Mouse (Mus musculus): ENCODE measurements at regions not wholly inside any gene's neighbourhood (a gene's known extent, or its start where the extent isn't known, plus 50 kb on each side); places are given as distances from the start of the nearest gene placed in this dataset.

- Histone ChIP-seq H3K4me2 (replicated peaks) (no peak overlapping the region), H3K9me3 (no peaks in the 10 kb centered on the region), H3K27me3 (no peaks in the 10 kb centered on the region), H3K36me3 (no peaks in the 10 kb centered on the region), H3K4me1 (replicated peaks) (0 out of 2 replicates have a peak, but pooled peaks cover 7% of the 10 kb centered on the region), H3K27ac (no peak overlapping the region), H3K4me3 (replicated peaks) (no peak overlapping the region), H3K9ac (replicated peaks) (0 out of 2 replicates have a peak overlapping the region, but pooled peaks have one; percentile 1)
- WGBS: 62% methylated on average over 6 of the region's 6 CpGs
- ATAC-seq: no peak
These were observed 308.8 kb upstream of the Castor2 start for GRCm38 (mm10) chr5:133790726-133791125.

GRCm38 (mm10) chr5:133788006-133788405 is 311.5 kb upstream of the Castor2 start:
- H3K9ac ChIP-seq (replicated peaks): no peak overlapping the region
- ATAC-seq: no peak
- H3K9me3 ChIP-seq: no peaks in the 10 kb centered on the region
- H3K27me3 ChIP-seq: no peaks in the 10 kb centered on the region
- no peak overlapping the region for H3K4me3 ChIP-seq (replicated peaks)
- H3K4me2 ChIP-seq (replicated peaks): no peak overlapping the region
- 0 out of 2 replicates have a peak, but pooled peaks cover 7% of the 10 kb centered on the region for H3K4me1 ChIP-seq (replicated peaks)
- H3K27ac ChIP-seq: no peak overlapping the region
- 92% methylated on average over 8 of the region's 8 CpGs for WGBS
- no peaks in the 10 kb centered on the region for H3K36me3 ChIP-seq

- H3K9me3 ChIP-seq: no peaks in the 10 kb centered on the region
- no peaks in the 10 kb centered on the region for H3K36me3 ChIP-seq
- ATAC-seq: no peak
- WGBS: 83% methylated on average over 7 of the region's 7 CpGs
- no peaks in the 10 kb centered on the region for H3K27me3 ChIP-seq
- no peak overlapping the region for H3K9ac ChIP-seq (replicated peaks)
- no peak overlapping the region for H3K27ac ChIP-seq
- H3K4me3 ChIP-seq (replicated peaks): no peak overlapping the region
- no peak overlapping the region for H3K4me2 ChIP-seq (replicated peaks)
- 0 out of 2 replicates have a peak, but pooled peaks cover 7% of the 10 kb centered on the region for H3K4me1 ChIP-seq (replicated peaks)
These were observed 312.0 kb upstream of the Castor2 start for GRCm38 (mm10) chr5:133787491-133787890.

- Histone ChIP-seq H3K36me3 (no peaks in the 10 kb centered on the region), H3K4me1 (replicated peaks) (no peaks in the 10 kb centered on the region)
- ATAC-seq: no peak
These were observed 322.9 kb upstream of the Castor2 start for GRCm38 (mm10) chr5:133776591-133776990.

GRCm38 (mm10) chr5:133774116-133774515 is 325.4 kb upstream of the Castor2 start:
- no peak for ATAC-seq
- no peaks in the 10 kb centered on the region for H3K9me3 ChIP-seq
- no peak overlapping the region for H3K4me3 ChIP-seq (replicated peaks)
- WGBS: 91% methylated on average over 3 of the region's 3 CpGs
- H3K4me2 ChIP-seq (replicated peaks): no peak overlapping the region
- H3K27ac ChIP-seq: no peak overlapping the region
- no peaks in the 10 kb centered on the region for H3K4me1 ChIP-seq (replicated peaks)
- no peak overlapping the region for H3K9ac ChIP-seq (replicated peaks)
- H3K27me3 ChIP-seq: 0 out of 2 replicates have a peak, but pooled peaks cover 4% of the 10 kb centered on the region
- no peaks in the 10 kb centered on the region for H3K36me3 ChIP-seq

More at GRCm38 (mm10) chr5:133776591-133776990, 322.9 kb upstream of the Castor2 start:
- no peak overlapping the region for H3K4me3 ChIP-seq (replicated peaks)
- no peak overlapping the region for H3K9ac ChIP-seq (replicated peaks)
- no peak overlapping the region for H3K4me2 ChIP-seq (replicated peaks)
- no peak overlapping the region for H3K27ac ChIP-seq
- H3K27me3 ChIP-seq: 0 out of 2 replicates have a peak, but pooled peaks cover 4% of the 10 kb centered on the region
- H3K9me3 ChIP-seq: no peaks in the 10 kb centered on the region

- Histone ChIP-seq H3K4me3 (replicated peaks) (no peak overlapping the region), H3K4me1 (replicated peaks) (no peaks in the 10 kb centered on the region), H3K27me3 (0 out of 2 replicates have a peak, but pooled peaks cover 4% of the 10 kb centered on the region), H3K36me3 (no peaks in the 10 kb centered on the region), H3K9ac (replicated peaks) (no peak overlapping the region), H3K27ac (no peak overlapping the region), H3K4me2 (replicated peaks) (no peak overlapping the region), H3K9me3 (no peaks in the 10 kb centered on the region)
- 85% methylated on average over 2 of the region's 2 CpGs for WGBS
- no peak for ATAC-seq
These were observed 330.7 kb upstream of the Castor2 start for GRCm38 (mm10) chr5:133768856-133769255.

- H3K4me3 ChIP-seq (replicated peaks): no peak overlapping the region
- peaks cover 11% of the 10 kb centered on the region for H3K4me1 ChIP-seq (replicated peaks)
- no peak for ATAC-seq
- H3K27me3 ChIP-seq: no peaks in the 10 kb centered on the region
- no peak overlapping the region for H3K9ac ChIP-seq (replicated peaks)
- H3K27ac ChIP-seq: no peak overlapping the region
- no peaks in the 10 kb centered on the region for H3K36me3 ChIP-seq
- H3K4me2 ChIP-seq (replicated peaks): no peak overlapping the region
- WGBS: 97% methylated on average over 2 of the region's 2 CpGs
- H3K9me3 ChIP-seq: no peaks in the 10 kb centered on the region
These were observed 341.7 kb upstream of the Castor2 start for GRCm38 (mm10) chr5:133757817-133758216.

- Histone ChIP-seq H3K4me1 (replicated peaks) (peaks cover 12% of the 10 kb centered on the region), H3K4me2 (replicated peaks) (no peak overlapping the region), H3K27me3 (no peaks in the 10 kb centered on the region), H3K27ac (peak overlapping the region; percentile 56; the same call in 1 of the 2 replicates), H3K4me3 (replicated peaks) (no peak overlapping the region), H3K9ac (replicated peaks) (no peak overlapping the region), H3K36me3 (no peaks in the 10 kb centered on the region), H3K9me3 (no peaks in the 10 kb centered on the region)
- ATAC-seq: no peak
- WGBS: 16% methylated on average over 7 of the region's 7 CpGs
These were observed 345.3 kb upstream of the Castor2 start for GRCm38 (mm10) chr5:133754180-133754579.

GRCm38 (mm10) chr5:133753461-133754160 is 345.9 kb upstream of the Castor2 start:
- peak overlapping the region; percentile 56; the same call in 1 of the 2 replicates for H3K27ac ChIP-seq
- H3K4me3 ChIP-seq (replicated peaks): no peak overlapping the region
- H3K9ac ChIP-seq (replicated peaks): no peak overlapping the region
- H3K4me1 ChIP-seq (replicated peaks): peaks cover 18% of the 10 kb centered on the region
- H3K27me3 ChIP-seq: no peaks in the 10 kb centered on the region
- H3K9me3 ChIP-seq: no peaks in the 10 kb centered on the region
- ATAC-seq: no peak
- no peaks in the 10 kb centered on the region for H3K36me3 ChIP-seq
- H3K4me2 ChIP-seq (replicated peaks): no peak overlapping the region
- WGBS: 37% methylated on average over 8 of the region's 8 CpGs

GRCm38 (mm10) chr5:133746960-133747359 is 352.6 kb upstream of the Castor2 start:
- no peak overlapping the region for H3K4me2 ChIP-seq (replicated peaks)
- peaks cover 21% of the 10 kb centered on the region for H3K4me1 ChIP-seq (replicated peaks)
- no peaks in the 10 kb centered on the region for H3K27me3 ChIP-seq
- no peaks in the 10 kb centered on the region; the same call in 1 of the 2 replicates for H3K9me3 ChIP-seq
- 81% methylated on average over 1 of the region's 1 CpGs for WGBS
- no peak overlapping the region for H3K4me3 ChIP-seq (replicated peaks)
- H3K36me3 ChIP-seq: no peaks in the 10 kb centered on the region
- no peak for ATAC-seq
- no peak overlapping the region for H3K27ac ChIP-seq
- no peak overlapping the region for H3K9ac ChIP-seq (replicated peaks)

- Histone ChIP-seq H3K4me3 (replicated peaks) (no peak overlapping the region), H3K4me2 (replicated peaks) (no peak overlapping the region), H3K27me3 (no peaks in the 10 kb centered on the region), H3K9ac (replicated peaks) (no peak overlapping the region), H3K9me3 (no peaks in the 10 kb centered on the region; the same call in 1 of the 2 replicates), H3K4me1 (replicated peaks) (peaks cover 21% of the 10 kb centered on the region), H3K27ac (no peak overlapping the region), H3K36me3 (no peaks in the 10 kb centered on the region)
- no peak for ATAC-seq
- WGBS: 43% methylated on average over 10 of the region's 10 CpGs
These were observed 353.1 kb upstream of the Castor2 start for GRCm38 (mm10) chr5:133746411-133746810.

GRCm38 (mm10) chr5:133744136-133744535 is 355.4 kb upstream of the Castor2 start:
- H3K27ac ChIP-seq: no peak overlapping the region
- no peak overlapping the region for H3K9ac ChIP-seq (replicated peaks)

More at GRCm38 (mm10) chr5:133744136-133744535, 355.4 kb upstream of the Castor2 start:
- Histone ChIP-seq H3K27me3 (no peaks in the 10 kb centered on the region), H3K4me3 (replicated peaks) (no peak overlapping the region), H3K4me1 (replicated peaks) (peaks cover 19% of the 10 kb centered on the region), H3K36me3 (no peaks in the 10 kb centered on the region), H3K9me3 (no peaks in the 10 kb centered on the region; the same call in 1 of the 2 replicates), H3K4me2 (replicated peaks) (no peak overlapping the region)
- 86% methylated on average over 3 of the region's 3 CpGs for WGBS
- no peak for ATAC-seq
